Mouse (Mus musculus) gastrocnemius, postnatal 14 days (tissue): Measurements from ENCODE around the gene Gm597. TPM values are rescaled to one million over a fixed set of nuclear protein-coding genes. Genes with fewer than 3 reads are reported as not detected.

Experiments used
- DNase-seq: peaks from one replicate; pipeline ENCODE4 v3.0.0; 2021; ENCODE audit warnings: mixed read lengths
- intact Hi-C: fragments of 180-260 bp; cut with DNase I; formaldehyde crosslinking; loops from one replicate; pipeline ENCODE4 v1.15.1; 2025; ENCODE audit warnings: low total_unique reads
- long read RNA-seq, 2 experiments: library from polyadenylated mRNA; stranded (forward); transcript quantifications; one replicate each; pipeline ENCODE4 v2.0.0; 2021
- total RNA-seq, 2 experiments: library from RNA; stranded (reverse); gene quantifications; 2 replicates each; pipeline ENCODE4 v1.2.3; 2021

The Gm597 gene
- total RNA-seq: not detected
- long read RNA-seq, experiment 1: 0 reads
- long read RNA-seq, experiment 2: 0 reads

- DNase-seq: no peak
- intact Hi-C loops: no loop called here
These were observed at the start of gene Gm597 for GRCm38 (mm10) chr1:28780152-28780551. Gene Gm597, minus strand, starts transcription at chr1:28780252.

DNA sequence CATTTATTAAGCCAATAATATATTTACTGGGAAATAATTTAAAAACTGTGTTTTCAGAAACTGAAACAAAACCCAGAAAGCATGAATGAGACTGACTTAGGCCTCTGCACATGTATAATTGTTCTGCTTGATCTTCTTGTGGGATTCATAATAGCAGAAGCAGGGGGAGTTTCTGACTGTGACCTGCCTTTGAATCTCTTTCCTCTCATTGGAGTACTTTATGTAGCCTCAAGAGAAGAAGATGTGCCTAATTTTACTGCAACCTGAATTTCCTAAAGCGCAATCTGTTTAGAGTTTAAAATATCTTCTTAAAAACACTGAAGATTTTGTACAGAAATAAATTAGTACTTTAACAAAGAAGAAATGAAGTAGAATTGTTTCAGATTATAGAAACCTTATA is 27.6 kb upstream of the Gm597 start:
- intact Hi-C loops: no loop called here
- DNase-seq: no peak

- no peak for DNase-seq
- intact Hi-C loops: no loop called here
These were observed 26.6 kb upstream of the Gm597 start for GRCm38 (mm10) chr1:28806618-28807017.

DNA sequence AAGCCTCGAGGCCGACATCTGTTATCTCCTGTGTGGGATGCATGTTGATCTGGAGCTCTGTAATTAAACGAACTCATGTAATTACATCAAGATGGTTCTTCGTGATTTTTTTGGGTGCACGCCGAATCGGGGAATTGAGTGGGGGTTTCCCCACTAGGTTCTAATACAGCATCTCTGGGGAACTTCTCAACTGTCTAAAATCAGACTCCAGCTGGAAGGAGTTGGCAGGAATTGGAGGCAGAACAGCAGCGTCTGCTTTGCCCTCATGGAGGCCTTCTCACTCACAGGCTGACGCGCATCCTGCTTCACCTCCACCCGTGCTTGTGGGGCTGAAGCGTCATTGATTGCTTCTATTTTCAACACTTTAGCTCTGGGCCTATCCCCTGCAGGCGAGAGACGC is 20.8 kb upstream of the Gm597 start:
- no peak for DNase-seq
- intact Hi-C loops: no loop called here
